Mouse (Mus musculus) embryonic fibroblast, embryonic 13.5 days (primary cell): ENCODE data around the gene Elk4.

Experiments
- CTCF ChIP-seq: IDR thresholded peaks from 2 replicates; pipeline ENCODE4 v1.5.1; 2011; ENCODE audit warnings: mild to moderate bottlenecking, control low read depth, low read length, moderate library complexity, borderline replicate concordance; ENCODE audit not compliant: insufficient read depth
- POLR2A ChIP-seq: IDR thresholded peaks from 2 replicates; pipeline ENCODE4 v1.6.1; 2011; ENCODE audit warnings: low read depth, mild to moderate bottlenecking, control low read depth, low read length, moderate library complexity

DNA sequence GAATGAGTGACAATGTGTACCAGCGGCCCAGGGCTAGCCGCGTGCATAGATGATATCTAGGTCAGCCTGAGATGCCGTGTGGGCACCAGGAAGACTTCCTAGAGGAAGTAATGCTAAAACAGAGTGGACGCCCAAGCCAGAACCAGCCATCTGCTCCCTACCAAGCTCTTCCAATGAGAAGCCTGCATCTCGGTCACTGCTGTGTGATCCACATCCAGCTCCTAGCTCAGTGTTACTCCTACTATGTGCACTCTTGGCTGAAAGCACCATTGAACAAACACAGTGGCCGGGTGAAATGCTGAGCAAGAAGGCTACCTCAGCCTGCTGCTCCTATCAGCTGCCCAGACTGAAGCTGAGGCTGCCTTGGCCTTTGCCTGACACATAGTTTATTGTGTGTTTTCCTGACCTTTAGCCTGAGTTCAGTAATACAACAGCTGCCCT, 14.8 kb upstream of the Elk4 start:
- TF ChIP-seq CTCF (no peak), POLR2A (no peak)
